Mouse (Mus musculus): Measurements from ENCODE around the gene Plb1.
A peak's percentile ranks its signal among the peaks of the same experiment; 100 is the strongest.

The Plb1 gene

GRCm38 (mm10) chr5:32332591-32332990, 100.1 kb downstream of the Plb1 start:
- DNase-seq (ENCODE audit: low read depth, low spot score): no peak

GRCm38 (mm10) chr5:32335172-32335571, 102.7 kb downstream of the Plb1 start:
- peak; percentile 17 for DNase-seq (ENCODE audit: low read depth, low spot score)

GRCm38 (mm10) chr5:32336092-32336491, 103.6 kb downstream of the Plb1 start:
- DNase-seq (ENCODE audit: low read depth, low spot score): no peak

GRCm38 (mm10) chr5:32337336-32337735, 104.8 kb downstream of the Plb1 start:
- no peak for DNase-seq (ENCODE audit: low read depth, low spot score)

GRCm38 (mm10) chr5:32338339-32338738, 105.8 kb downstream of the Plb1 start:
- DNase-seq (ENCODE audit: low read depth, low spot score): no peak

- no peak for DNase-seq (ENCODE audit: low read depth, low spot score)
Measured at GRCm38 (mm10) chr5:32338766-32339165, 106.3 kb downstream of the Plb1 start.

- peak; percentile 63 for DNase-seq (ENCODE audit: low read depth, low spot score)
Measured at GRCm38 (mm10) chr5:32340246-32340645, 107.7 kb downstream of the Plb1 start.

- no peak for DNase-seq (ENCODE audit: low read depth, low spot score)
Measured at GRCm38 (mm10) chr5:32342711-32343285, 110.3 kb downstream of the Plb1 start.

GRCm38 (mm10) chr5:32346025-32346912, 113.8 kb downstream of the Plb1 start:
- no peak for DNase-seq (ENCODE audit: low read depth, low spot score)

GRCm38 (mm10) chr5:32349718-32350117, 117.2 kb downstream of the Plb1 start:
- no peak for DNase-seq (ENCODE audit: low read depth, low spot score)

GRCm38 (mm10) chr5:32350551-32351256, 118.2 kb downstream of the Plb1 start:
- DNase-seq (ENCODE audit: low read depth, low spot score): no peak

- no peak for DNase-seq (ENCODE audit: low read depth, low spot score)
Measured at GRCm38 (mm10) chr5:32351721-32352465, 119.4 kb downstream of the Plb1 start.

- DNase-seq (ENCODE audit: low read depth, low spot score): no peak
Measured at GRCm38 (mm10) chr5:32352845-32353244, 120.3 kb downstream of the Plb1 start.

GRCm38 (mm10) chr5:32353280-32353679, 120.8 kb downstream of the Plb1 start:
- DNase-seq (ENCODE audit: low read depth, low spot score): peak; percentile 16

GRCm38 (mm10) chr5:32360511-32360910, 128.0 kb downstream of the Plb1 start:
- no peak for DNase-seq (ENCODE audit: low read depth, low spot score)

GRCm38 (mm10) chr5:32361441-32362235, 129.1 kb downstream of the Plb1 start:
- DNase-seq (ENCODE audit: low read depth, low spot score): no peak

GRCm38 (mm10) chr5:32369391-32369790, 136.9 kb downstream of the Plb1 start:
- DNase-seq (ENCODE audit: low read depth, low spot score): no peak

- no peak for DNase-seq (ENCODE audit: low read depth, low spot score)
Measured at GRCm38 (mm10) chr5:32371239-32371638, 138.7 kb downstream of the Plb1 start.

GRCm38 (mm10) chr5:32378546-32378945, 146.0 kb downstream of the Plb1 start:
- DNase-seq (ENCODE audit: low read depth, low spot score): peak; percentile 17

GRCm38 (mm10) chr5:32388656-32389055, 156.1 kb downstream of the Plb1 start:
- DNase-seq (ENCODE audit: low read depth, low spot score): no peak

- DNase-seq (ENCODE audit: low read depth, low spot score): no peak
Measured at GRCm38 (mm10) chr5:32390295-32390694, 157.8 kb downstream of the Plb1 start.
